Mouse (Mus musculus) thymus, adult 2 months (tissue): ENCODE data around the gene Kif11. TPM values are rescaled to one million over a fixed set of nuclear protein-coding genes. Genes with fewer than 3 reads are reported as not detected.

ENCODE experiments used
- DNase-seq: peaks from one replicate; pipeline ENCODE4 v3.0.0; 2021
- H3K27ac ChIP-seq: fragments of 200-500 bp; 2 replicates; pipeline ENCODE4 v1.5.1; 2012; ENCODE audit warnings: low read length, control low read depth; ENCODE audit not compliant: control insufficient read depth, insufficient read depth
- H3K27me3 ChIP-seq: fragments of 200-500 bp; 2 replicates; pipeline ENCODE4 v1.6.1; 2012; ENCODE audit warnings: mild to moderate bottlenecking, low read length, moderate library complexity, mixed read lengths; ENCODE audit not compliant: control insufficient read depth, insufficient read depth
- H3K36me3 ChIP-seq: fragments of 200-500 bp; 2 replicates; pipeline ENCODE4 v1.6.1; 2012; ENCODE audit warnings: mild to moderate bottlenecking, low read length, moderate library complexity; ENCODE audit not compliant: control insufficient read depth, insufficient read depth
- H3K4me1 ChIP-seq: fragments of 200-500 bp; replicated peaks from 2 replicates; pipeline ENCODE4 v1.6.1; 2012; ENCODE audit warnings: low read length; ENCODE audit not compliant: control insufficient read depth, insufficient read depth
- H3K4me3 ChIP-seq: fragments of 200-500 bp; 2 replicates; pipeline ENCODE4 v1.5.1; 2012; ENCODE audit warnings: mild to moderate bottlenecking, low read length, control low read depth, moderate library complexity; ENCODE audit not compliant: control insufficient read depth, insufficient read depth
- CTCF ChIP-seq: fragments of 200-500 bp; IDR thresholded peaks from 2 replicates; pipeline ENCODE4 v1.5.1; 2012; ENCODE audit warnings: mild to moderate bottlenecking, control low read depth, low read length, moderate library complexity, borderline replicate concordance; ENCODE audit not compliant: control insufficient read depth, poor library complexity, insufficient read depth; ENCODE audit errors: extremely low read depth
- POLR2A ChIP-seq: fragments of 200-500 bp; IDR thresholded peaks from 2 replicates; pipeline ENCODE4 v1.6.1; 2012; ENCODE audit warnings: mild to moderate bottlenecking, low read length, control low read depth, moderate library complexity; ENCODE audit not compliant: control insufficient read depth, poor library complexity, insufficient read depth; ENCODE audit errors: extremely low read depth
- WGBS: fragments of 180-500 bp; shearing (Covaris S2); methylation state at CpG from one replicate; pipeline ENCODE4 v1.1.7; 2018; 5-methylcytosine and 5-hydroxymethylcytosine counted together
- polyA plus RNA-seq: library from polyadenylated mRNA; depleted of rRNA; stranded (reverse); fragments of >200 nt; gene quantifications from 2 replicates; pipeline ENCODE4 v1.2.3, GENCODE M21; 2012

The Kif11 gene
- polyA plus RNA-seq, 1 experiment: 22.5 TPM

DNA sequence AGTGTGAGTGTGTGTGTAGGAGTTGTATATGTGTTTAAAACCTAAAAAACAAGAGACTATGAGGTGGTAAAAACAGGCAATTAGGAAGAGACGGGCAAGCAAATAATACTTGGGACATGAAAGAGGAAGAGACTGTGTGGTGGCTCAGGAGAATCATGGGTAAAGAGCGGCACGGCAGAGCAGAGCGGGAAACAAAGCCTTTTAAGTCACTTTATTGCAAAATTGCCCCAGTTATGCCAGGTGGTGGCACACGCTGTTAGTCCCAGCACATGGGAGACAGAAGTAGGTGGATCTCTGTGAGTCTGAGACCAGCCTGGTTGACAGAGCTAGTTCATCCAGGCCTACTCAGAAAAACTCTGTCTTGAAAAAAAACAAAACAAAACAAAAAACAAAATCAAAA lies 5.8 kb upstream of the Kif11 start:
- Histone ChIP-seq H3K27ac (peak overlapping the region; percentile 55), H3K4me3 (no peak overlapping the region), H3K27me3 (no peaks in the 10 kb centered on the region), H3K4me1 (no peaks in the 10 kb centered on the region), H3K36me3 (no peaks in the 10 kb centered on the region)
- peak; percentile 72 for DNase-seq
- no peak for TF ChIP-seq CTCF
- no peak for TF ChIP-seq POLR2A
- 2% methylated on average over 5 of the region's 5 CpGs for WGBS

DNA sequence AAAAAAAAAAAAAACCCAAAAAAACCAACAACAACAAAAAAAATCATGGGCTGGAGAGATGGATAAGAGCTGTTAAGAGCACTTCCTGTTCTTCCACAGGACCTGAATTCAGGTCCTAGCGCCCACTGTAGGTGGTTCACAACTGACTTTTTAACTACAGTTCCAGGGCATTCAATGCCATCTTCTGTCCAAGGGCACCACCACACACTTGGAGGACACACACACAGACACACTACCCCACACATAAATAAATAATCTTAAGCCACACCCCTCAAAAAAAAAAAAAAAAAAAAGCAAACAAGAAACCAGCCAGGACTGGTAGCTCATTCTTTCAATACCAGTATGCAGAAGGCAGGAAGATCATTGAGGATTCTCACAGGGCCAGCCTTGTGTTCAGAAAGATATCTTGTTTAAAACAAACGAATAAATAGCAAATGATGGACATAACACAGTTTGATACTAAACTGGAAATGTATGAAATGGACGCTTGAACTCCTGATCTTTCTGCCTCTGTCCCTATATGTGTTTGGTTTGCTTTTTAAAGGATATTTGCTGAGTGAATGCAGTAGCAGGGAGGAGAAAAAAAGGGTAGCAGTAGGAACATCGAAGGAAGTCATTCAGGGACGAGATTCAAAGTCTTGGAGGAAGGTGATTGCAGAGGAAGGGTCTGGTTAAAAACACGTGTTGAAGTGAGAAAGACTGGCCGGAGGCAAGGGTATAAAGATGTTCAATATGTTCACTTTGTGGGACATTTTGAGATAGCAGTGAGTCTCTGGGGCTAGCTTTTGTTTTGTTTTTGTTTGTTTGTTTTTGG lies 1.1 kb upstream of the Kif11 start:
- Histone ChIP-seq H3K27ac (peak overlapping the region; percentile 97), H3K4me1 (0 out of 2 replicates have a peak, but pooled peaks cover 2% of the 10 kb centered on the region), H3K36me3 (no peaks in the 10 kb centered on the region), H3K27me3 (no peaks in the 10 kb centered on the region), H3K4me3 (peak overlapping the region; percentile 76)
- 14% methylated on average over 7 of the region's 7 CpGs for WGBS
- DNase-seq: peak; percentile 17
- TF ChIP-seq CTCF (no peak), POLR2A (no peak)

DNA sequence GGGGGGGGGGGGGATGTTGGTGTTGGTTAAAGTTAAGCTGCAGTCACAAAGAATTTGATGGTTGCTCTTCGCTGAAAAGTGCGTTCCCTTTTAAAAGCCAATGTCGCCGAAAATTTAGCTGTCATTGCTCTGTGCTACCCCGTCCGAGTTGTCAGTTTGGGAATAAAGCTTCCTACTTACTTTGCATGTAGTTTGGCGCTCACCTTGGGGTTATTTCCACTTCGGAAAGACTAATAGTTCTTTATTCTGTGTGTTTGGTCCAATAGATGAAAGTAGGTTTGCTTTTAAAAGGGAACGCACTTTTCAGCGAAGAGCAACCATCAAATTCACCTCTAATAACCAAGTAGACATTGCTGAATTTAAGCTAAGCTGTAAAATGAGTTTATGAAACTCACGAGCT lies 638 bp downstream of the Kif11 start:
- TF ChIP-seq CTCF: no peak
- no peak for TF ChIP-seq POLR2A
- peak overlapping the region; percentile 76 for H3K4me3 ChIP-seq
- no peaks in the 10 kb centered on the region for H3K27me3 ChIP-seq
- 0 out of 2 replicates have a peak, but pooled peaks cover 5% of the 10 kb centered on the region for H3K4me1 ChIP-seq
- DNase-seq: no peak
- H3K27ac ChIP-seq: no peak overlapping the region
- H3K36me3 ChIP-seq: no peaks in the 10 kb centered on the region
- WGBS: under 1% methylated on average over 11 of the region's 11 CpGs

DNA sequence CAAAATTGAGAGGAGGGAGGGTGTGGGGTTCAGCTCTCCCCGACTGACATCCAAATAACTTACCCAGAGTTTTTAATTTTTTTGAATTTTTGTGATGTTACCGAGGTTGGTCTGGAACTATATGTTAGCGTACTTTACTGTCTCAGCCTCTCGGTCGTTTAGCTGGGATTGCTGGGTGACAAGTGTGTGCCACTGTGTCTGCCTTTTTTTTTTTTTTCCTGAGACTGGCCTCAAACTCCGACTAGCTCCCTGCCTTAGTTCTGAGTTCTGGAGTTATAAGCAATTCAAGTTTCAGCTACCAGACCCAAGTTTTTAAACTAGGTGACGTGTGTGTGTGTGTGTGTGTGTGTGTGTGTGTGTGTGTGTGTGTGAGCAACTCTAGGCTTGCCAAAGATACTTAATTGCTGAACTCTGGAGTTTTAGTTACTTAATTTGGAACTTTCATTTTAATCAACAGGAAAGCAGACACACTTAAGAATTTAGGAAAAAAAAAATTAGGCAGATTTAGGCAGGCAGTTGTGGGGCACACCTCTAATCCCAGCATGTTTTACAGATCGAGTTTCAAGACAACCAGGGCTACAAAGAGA lies 1.3 kb downstream of the Kif11 start:
- no peak for DNase-seq
- Histone ChIP-seq H3K27ac (no peak overlapping the region), H3K4me1 (0 out of 2 replicates have a peak, but pooled peaks cover 5% of the 10 kb centered on the region), H3K27me3 (no peaks in the 10 kb centered on the region), H3K4me3 (peak overlapping the region; percentile 28; the same call in 1 of the 2 replicates), H3K36me3 (no peaks in the 10 kb centered on the region)
- 5% methylated on average over 8 of the region's 8 CpGs for WGBS
- no peak for TF ChIP-seq CTCF
- no peak for TF ChIP-seq POLR2A

DNA sequence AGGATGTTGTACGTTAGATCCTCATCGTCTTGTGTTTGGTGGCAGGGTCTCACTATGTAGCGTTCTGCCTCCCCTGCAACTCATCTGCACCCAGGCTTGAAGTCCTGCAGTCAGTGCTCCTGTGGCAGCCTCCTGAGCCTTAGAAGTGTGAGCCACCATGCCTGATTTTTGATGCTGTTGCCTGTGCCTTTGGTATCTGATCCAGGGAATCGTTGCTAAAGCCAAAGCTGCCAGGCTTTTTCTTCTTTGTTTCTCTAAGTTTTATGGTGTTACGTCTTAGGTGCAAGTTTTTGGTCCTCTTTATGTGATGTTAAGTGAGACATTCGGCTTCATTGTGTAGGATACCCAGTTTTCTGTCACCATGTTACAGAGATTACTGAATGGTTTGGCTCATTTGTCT lies 2.6 kb downstream of the Kif11 start:
- Histone ChIP-seq H3K36me3 (no peaks in the 10 kb centered on the region), H3K4me3 (no peak overlapping the region), H3K4me1 (0 out of 2 replicates have a peak, but pooled peaks cover 5% of the 10 kb centered on the region), H3K27ac (no peak overlapping the region), H3K27me3 (no peaks in the 10 kb centered on the region)
- WGBS: 89% methylated on average over 6 of the region's 6 CpGs
- DNase-seq: no peak
- no peak for TF ChIP-seq CTCF
- no peak for TF ChIP-seq POLR2A

DNA sequence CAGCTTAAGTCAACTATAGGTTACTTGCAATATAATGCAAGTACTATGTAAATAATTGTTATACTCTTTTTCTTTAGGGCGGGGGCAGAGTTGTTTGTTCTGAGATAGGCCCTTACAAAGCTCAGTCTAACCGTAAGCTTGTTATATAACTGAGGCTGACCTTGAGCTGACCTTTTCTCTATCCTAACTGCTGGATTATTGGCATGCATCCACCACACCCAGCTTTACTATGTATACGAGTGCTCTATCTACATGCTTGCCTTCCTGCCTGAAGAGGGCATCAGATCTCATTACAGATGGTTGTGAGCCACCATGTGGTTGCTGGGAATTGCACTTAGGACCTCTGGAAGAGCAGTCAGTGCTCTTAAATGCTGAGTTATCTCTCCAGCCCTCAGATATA lies 9.9 kb downstream of the Kif11 start:
- WGBS: 97% methylated on average over 3 of the region's 3 CpGs
- TF ChIP-seq CTCF (no peak), POLR2A (no peak)
- H3K27me3 ChIP-seq: no peaks in the 10 kb centered on the region
- no peak overlapping the region for H3K27ac ChIP-seq
- H3K36me3 ChIP-seq: peaks cover 28% of the 10 kb centered on the region
- DNase-seq: no peak
- H3K4me3 ChIP-seq: no peak overlapping the region
- H3K4me1 ChIP-seq: no peaks in the 10 kb centered on the region
